Mouse (Mus musculus) bone marrow macrophage, adult 2 months (primary cell): Measurements from ENCODE around the gene Hist1h3d. TPM values are rescaled to one million over a fixed set of nuclear protein-coding genes. Genes with fewer than 3 reads are reported as not detected.
A peak's percentile ranks its signal among the peaks of the same experiment; 100 is the strongest.
"Not testable (repeated sequence)": the region's sequence is repeated elsewhere in the genome, so short reads cannot be mapped to it uniquely, and the experiment has no call there.

Source experiments
- H3K27ac ChIP-seq: 2 replicates; pipeline ENCODE4 v1.5.1; 2012; ENCODE audit warnings: low read depth, low read length; ENCODE audit not compliant: insufficient read depth
- H3K4me1 ChIP-seq: 2 replicates; pipeline ENCODE4 v1.6.1; 2012; ENCODE audit warnings: low read length; ENCODE audit not compliant: control insufficient read depth, insufficient read depth
- H3K4me3 ChIP-seq: 2 replicates; pipeline ENCODE4 v1.5.1; 2012; ENCODE audit warnings: mild to moderate bottlenecking, low read length, moderate library complexity; ENCODE audit not compliant: insufficient read depth
- CTCF ChIP-seq: IDR thresholded peaks from 2 replicates; pipeline ENCODE4 v1.5.1; 2012; ENCODE audit warnings: low read depth, mild to moderate bottlenecking, low read length, moderate library complexity
- POLR2A ChIP-seq: IDR thresholded peaks from 2 replicates; pipeline ENCODE4 v1.6.1; 2012; ENCODE audit warnings: mild to moderate bottlenecking, low read depth, low read length, borderline replicate concordance
- polyA plus RNA-seq: library from polyadenylated mRNA; stranded (reverse); fragments of >200 nt; gene quantifications from 2 replicates; pipeline ENCODE4 v1.2.4, GENCODE M21; 2012; ENCODE audit not compliant: missing spikeins, insufficient read depth, insufficient read length

The Hist1h3d gene
- polyA plus RNA-seq, 1 experiment = 2.3 TPM

DNA sequence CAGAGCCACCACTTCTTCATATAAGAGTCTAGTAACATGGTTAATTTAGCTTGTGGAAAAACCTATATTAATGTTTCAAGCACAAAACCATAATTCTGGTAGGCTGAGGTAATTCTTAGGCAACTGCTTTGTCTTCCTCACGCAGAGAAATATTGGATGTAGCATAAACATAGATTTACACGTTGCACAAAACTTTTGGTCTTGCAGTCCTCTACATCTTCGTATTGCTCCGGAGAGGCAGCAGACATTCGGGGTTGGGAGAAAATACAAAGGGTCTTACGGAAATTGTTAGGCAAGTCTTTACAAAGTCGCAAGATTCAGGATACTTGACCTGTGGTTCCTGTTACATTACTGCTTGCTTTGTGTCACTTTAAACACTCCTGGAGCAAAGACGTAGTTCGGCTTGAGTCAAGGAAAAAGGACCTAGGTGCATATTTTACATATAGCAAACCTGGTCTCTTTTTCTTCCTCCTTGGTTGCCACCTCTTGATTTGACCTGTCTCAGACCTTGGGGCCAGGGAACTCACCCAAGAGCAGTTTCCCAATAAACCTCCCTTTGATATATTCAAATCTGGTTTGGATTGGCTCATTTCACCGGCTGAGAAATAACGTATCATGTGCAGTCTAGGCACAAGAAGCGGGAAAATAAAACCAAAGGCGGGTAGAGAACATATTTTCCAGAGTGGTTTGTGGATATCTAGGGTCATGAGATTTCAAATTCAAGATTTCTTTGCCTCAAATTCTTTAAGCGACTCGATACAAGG, 41.0 kb upstream of the Hist1h3d start:
- Histone ChIP-seq H3K4me1 (peaks cover 29% of the 10 kb centered on the region), H3K27ac (peak overlapping the region; percentile 84), H3K4me3 (peak overlapping the region; percentile 63)
- TF ChIP-seq POLR2A (no peak), CTCF (no peak)

GRCm38 (mm10) chr13:23535137-23536075, 40.2 kb upstream of the Hist1h3d start, which contains the start of gene Hist1h3g:
TSS of gene Hist1h3g (plus strand) at chr13:23535422.
- H3K4me1 ChIP-seq = peaks cover 29% of the 10 kb centered on the region
- peak within 1 kb of the TSS; percentile 84 for H3K27ac ChIP-seq
- peak within 1 kb of the TSS; percentile 63 for H3K4me3 ChIP-seq

GRCm38 (mm10) chr13:23536076-23536822, 39.3 kb upstream of the Hist1h3d start:
- H3K27ac ChIP-seq = peak overlapping the region; percentile 55
- peak overlapping the region; percentile 45 for H3K4me3 ChIP-seq
- TF ChIP-seq POLR2A = no peak
- H3K4me1 ChIP-seq = peaks cover 29% of the 10 kb centered on the region

GRCm38 (mm10) chr13:23537006-23537710, 38.4 kb upstream of the Hist1h3d start:
- Histone ChIP-seq H3K4me3 (no peak overlapping the region), H3K4me1 (peaks cover 29% of the 10 kb centered on the region), H3K27ac (peak overlapping the region; percentile 16; the same call in 1 of the 2 replicates)
- no peak for TF ChIP-seq CTCF
- no peak for TF ChIP-seq POLR2A

DNA sequence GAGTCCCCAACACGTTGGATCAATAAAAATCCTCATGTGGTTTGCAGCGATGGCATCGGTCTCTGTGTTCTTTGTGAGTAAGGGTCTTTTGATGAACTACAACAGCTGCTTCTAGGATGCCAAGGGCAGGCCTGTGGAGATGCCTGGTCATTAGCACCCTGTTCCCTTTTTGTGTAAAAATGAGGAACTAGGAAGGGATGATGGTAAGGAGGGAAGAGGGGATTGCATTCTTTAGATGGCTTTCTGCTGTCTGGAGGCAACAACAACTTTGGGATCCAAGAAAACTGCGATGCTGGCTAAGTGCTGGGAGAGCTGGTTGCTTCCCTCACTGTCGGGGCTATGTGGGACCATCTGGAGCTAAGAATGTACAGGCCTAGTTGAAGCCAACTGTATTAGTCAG, 37.3 kb upstream of the Hist1h3d start:
- peaks cover 21% of the 10 kb centered on the region for H3K4me1 ChIP-seq
- peak overlapping the region; percentile 63 for H3K27ac ChIP-seq
- TF ChIP-seq CTCF (no peak), POLR2A (no peak)
- H3K4me3 ChIP-seq = no peak overlapping the region

- H3K4me1 ChIP-seq = peaks cover 21% of the 10 kb centered on the region
- not testable (repeated sequence) for H3K4me3 ChIP-seq, H3K27ac ChIP-seq
Observed at GRCm38 (mm10) chr13:23539821-23540220, 35.7 kb upstream of the Hist1h3d start.

GRCm38 (mm10) chr13:23541497-23541896, 34.1 kb upstream of the Hist1h3d start:
- TF ChIP-seq CTCF (no peak), POLR2A (no peak)
- no peak overlapping the region for H3K27ac ChIP-seq

DNA sequence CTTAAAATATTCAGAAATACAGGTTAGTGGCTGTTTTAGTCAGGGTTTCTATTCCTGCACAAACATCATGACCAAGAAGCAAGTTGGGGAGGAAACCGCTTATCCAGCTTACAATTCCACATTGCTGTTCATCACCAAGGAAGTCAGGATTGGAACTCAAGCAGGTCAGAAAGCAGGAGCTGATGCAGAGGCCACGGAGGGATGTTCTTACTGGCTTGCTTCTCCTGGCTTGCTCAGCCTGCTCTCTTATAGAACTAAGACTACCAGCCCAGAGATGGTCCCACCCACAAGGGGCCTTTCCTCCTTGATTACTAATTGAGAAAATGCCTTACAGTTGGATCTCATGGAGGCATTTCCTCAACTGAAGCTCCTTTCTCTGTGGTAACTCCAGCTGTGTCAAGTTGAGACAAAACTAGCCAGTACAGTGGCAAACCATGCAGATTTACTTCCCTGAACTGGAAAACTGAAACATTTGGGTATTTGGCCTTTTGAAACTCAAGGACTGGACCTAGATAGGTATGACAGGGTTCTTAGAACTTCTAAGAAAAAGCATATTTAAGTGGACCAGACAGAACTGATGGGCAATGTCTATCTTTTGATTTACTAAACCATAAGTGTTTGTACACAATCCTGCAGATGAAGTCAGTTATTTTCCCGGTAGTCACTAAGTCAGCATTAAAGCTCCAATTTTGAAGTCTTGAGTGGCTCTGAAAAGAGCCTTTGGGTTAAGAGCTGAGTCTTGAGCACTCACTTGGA, 33.2 kb upstream of the Hist1h3d start:
- H3K4me1 ChIP-seq = peaks cover 16% of the 10 kb centered on the region
- H3K27ac ChIP-seq = peak overlapping the region; percentile 73
- peak overlapping the region; percentile 54 for H3K4me3 ChIP-seq

More at GRCm38 (mm10) chr13:23541497-23541896, 34.1 kb upstream of the Hist1h3d start:
- no peak overlapping the region for H3K4me3 ChIP-seq
- peaks cover 20% of the 10 kb centered on the region for H3K4me1 ChIP-seq

DNA sequence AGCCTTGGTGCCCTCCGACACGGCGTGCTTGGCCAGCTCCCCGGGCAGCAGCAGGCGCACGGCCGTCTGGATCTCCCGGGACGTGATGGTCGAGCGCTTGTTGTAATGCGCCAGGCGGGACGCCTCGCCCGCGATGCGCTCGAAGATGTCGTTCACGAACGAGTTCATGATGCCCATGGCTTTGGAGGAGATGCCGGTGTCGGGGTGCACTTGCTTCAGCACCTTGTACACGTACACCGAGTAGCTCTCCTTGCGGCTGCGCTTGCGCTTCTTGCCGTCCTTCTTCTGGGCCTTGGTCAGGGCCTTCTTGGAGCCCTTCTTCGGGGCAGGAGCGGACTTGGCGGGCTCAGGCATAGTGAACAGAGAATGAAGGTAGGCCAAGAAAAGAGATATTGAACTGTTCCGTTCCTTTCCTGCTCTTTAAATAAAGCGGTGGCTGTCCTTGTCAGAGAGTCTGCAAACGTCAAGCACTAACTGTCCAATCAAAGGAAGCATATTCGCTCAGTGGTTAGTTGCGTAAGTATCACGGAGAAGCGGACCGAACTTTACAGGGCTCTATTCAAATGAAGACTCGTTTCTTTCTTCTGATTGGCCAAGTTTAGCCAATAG, 32.5 kb upstream of the Hist1h3d start, which contains the start of gene Hist1h2bh:
Hist1h2bh (minus strand) TSS at position 394 of the 609 bp plus-strand sequence.
- peak within 1 kb of the TSS; percentile 88 for H3K27ac ChIP-seq
- H3K4me3 ChIP-seq = peak within 1 kb of the TSS; percentile 54
- peaks cover 11% of the 10 kb centered on the region for H3K4me1 ChIP-seq
